Mouse (Mus musculus) midbrain, embryonic 10.5 days (tissue): Measurements from ENCODE around the gene Dlg2. TPM values are rescaled to one million over a fixed set of nuclear protein-coding genes. Genes with fewer than 3 reads are reported as not detected.
A peak's percentile ranks its signal among the peaks of the same experiment; 100 is the strongest.

ENCODE experiments used
- DNase-seq: peaks from one replicate; pipeline ENCODE4 v3.0.0-alpha.2; 2017; ENCODE audit warnings: low spot score
- H3K27ac ChIP-seq: fragments of 300-500 bp; sonication (generic); replicated peaks from 2 replicates; pipeline ENCODE4 v1.5.1; 2016; ENCODE audit warnings: mild to moderate bottlenecking
- H3K27me3 ChIP-seq: fragments of 300-500 bp; sonication (generic); 2 replicates; pipeline ENCODE4 v1.6.1; 2016; ENCODE audit warnings: low read depth, mild to moderate bottlenecking; ENCODE audit not compliant: poor library complexity, severe bottlenecking
- H3K36me3 ChIP-seq: fragments of 300-500 bp; sonication (generic); 2 replicates; pipeline ENCODE4 v1.6.1; 2016; ENCODE audit warnings: mild to moderate bottlenecking, moderate library complexity
- H3K4me1 ChIP-seq: fragments of 300-500 bp; sonication (generic); 2 replicates; pipeline ENCODE4 v1.6.1; 2016
- H3K4me3 ChIP-seq: fragments of 300-500 bp; sonication (generic); 2 replicates; pipeline ENCODE4 v1.5.1; 2016; ENCODE audit warnings: mild to moderate bottlenecking, moderate library complexity
- H3K9me3 ChIP-seq: fragments of 300-500 bp; sonication (generic); replicated peaks from 2 replicates; pipeline ENCODE4 v1.6.1; 2016; ENCODE audit warnings: mild to moderate bottlenecking
- WGBS: fragments of 180-500 bp; shearing (Covaris S2); methylation state at CpG from one replicate; pipeline ENCODE4 v1.1.7; 2016; 5-methylcytosine and 5-hydroxymethylcytosine counted together
- polyA plus RNA-seq: library from polyadenylated mRNA; unstranded; fragments of >200 nt; fragmentation: Nextera tagmentation; extraction: Ambion mirVana; gene quantifications from 2 replicates; pipeline ENCODE4 v1.2.1, GENCODE M21; 2016

Dlg2 gene
- polyA plus RNA-seq, 1 experiment from 2014 or later = 1.1 TPM

DNA sequence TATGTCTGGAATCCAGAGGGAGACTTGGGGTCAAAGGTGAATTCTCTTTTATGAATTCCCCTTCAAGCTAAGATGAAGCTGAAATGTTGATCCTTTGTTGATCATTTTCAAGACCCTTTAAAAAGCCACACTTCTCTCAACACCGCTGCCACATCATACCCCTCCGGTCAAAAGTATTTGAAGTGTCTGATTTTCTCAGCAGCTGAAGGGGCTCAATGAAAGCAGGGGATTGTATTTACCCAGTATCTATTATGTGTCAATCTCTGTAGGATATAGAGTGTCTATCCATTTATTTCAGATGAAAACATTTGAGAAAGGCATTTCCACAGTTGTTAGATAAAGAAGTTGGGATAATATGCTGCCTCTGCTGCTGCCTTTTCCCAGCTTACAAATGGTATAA is 1459.7 kb downstream of the Dlg2 start:
- Histone ChIP-seq H3K4me1 (peaks cover 14% of the 10 kb centered on the region), H3K9me3 (no peaks in the 10 kb centered on the region), H3K27ac (no peak overlapping the region), H3K4me3 (no peak overlapping the region), H3K36me3 (no peaks in the 10 kb centered on the region), H3K27me3 (no peaks in the 10 kb centered on the region)
- 39% methylated on average over 2 of the region's 2 CpGs for WGBS
- no peak for DNase-seq

GRCm38 (mm10) chr7:91943224-91943623 is 1466.8 kb downstream of the Dlg2 start:
- Histone ChIP-seq H3K9me3 (no peaks in the 10 kb centered on the region), H3K36me3 (no peaks in the 10 kb centered on the region), H3K27me3 (no peaks in the 10 kb centered on the region), H3K4me3 (no peak overlapping the region), H3K27ac (no peak overlapping the region), H3K4me1 (no peaks in the 10 kb centered on the region)
- no peak for DNase-seq
- WGBS = 70% methylated on average over 1 of the region's 1 CpGs

DNA sequence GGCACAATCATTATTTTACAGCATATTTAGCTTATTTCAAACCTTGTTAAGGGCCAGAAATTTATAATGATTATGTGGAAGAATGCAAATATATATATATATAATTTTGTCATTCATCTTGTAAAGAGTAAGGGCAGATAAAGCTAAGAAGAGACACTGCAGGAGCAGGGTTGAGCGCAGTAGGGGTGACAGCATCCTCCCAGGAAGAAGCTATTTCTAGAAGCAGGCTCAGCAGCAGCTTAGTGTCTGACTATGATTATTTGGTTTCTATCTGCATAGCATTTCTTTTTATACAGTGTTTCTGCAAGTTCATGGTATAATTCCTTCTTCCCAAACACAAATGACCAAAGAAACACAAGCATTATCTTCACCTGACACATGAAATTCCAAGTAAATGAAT is 1479.1 kb downstream of the Dlg2 start:
- no peak for DNase-seq
- no peaks in the 10 kb centered on the region for H3K36me3 ChIP-seq
- no peak overlapping the region for H3K27ac ChIP-seq
- 94% methylated on average over 1 of the region's 1 CpGs for WGBS
- H3K27me3 ChIP-seq = no peaks in the 10 kb centered on the region
- no peaks in the 10 kb centered on the region for H3K9me3 ChIP-seq
- H3K4me3 ChIP-seq = no peak overlapping the region
- H3K4me1 ChIP-seq = no peaks in the 10 kb centered on the region

GRCm38 (mm10) chr7:91962956-91963355 is 1486.5 kb downstream of the Dlg2 start:
- Histone ChIP-seq H3K9me3 (no peaks in the 10 kb centered on the region), H3K4me1 (no peaks in the 10 kb centered on the region), H3K4me3 (no peak overlapping the region), H3K36me3 (no peaks in the 10 kb centered on the region), H3K27me3 (no peaks in the 10 kb centered on the region), H3K27ac (no peak overlapping the region)
- no peak for DNase-seq
- WGBS = 80% methylated on average over 2 of the region's 2 CpGs

GRCm38 (mm10) chr7:91972970-91973369 is 1496.5 kb downstream of the Dlg2 start:
- no peak overlapping the region for H3K4me3 ChIP-seq
- 78% methylated on average over 1 of the region's 1 CpGs for WGBS
- H3K4me1 ChIP-seq = no peaks in the 10 kb centered on the region
- H3K9me3 ChIP-seq = no peaks in the 10 kb centered on the region
- no peak for DNase-seq
- no peaks in the 10 kb centered on the region for H3K27me3 ChIP-seq
- H3K27ac ChIP-seq = no peak overlapping the region
- no peaks in the 10 kb centered on the region for H3K36me3 ChIP-seq

- H3K36me3 ChIP-seq = no peaks in the 10 kb centered on the region
- no peaks in the 10 kb centered on the region for H3K27me3 ChIP-seq
- H3K27ac ChIP-seq = no peak overlapping the region
- H3K4me1 ChIP-seq = no peaks in the 10 kb centered on the region
- 90% methylated on average over 5 of the region's 5 CpGs for WGBS
- H3K9me3 ChIP-seq = no peaks in the 10 kb centered on the region
- H3K4me3 ChIP-seq = no peak overlapping the region
- no peak for DNase-seq
These were observed 1527.4 kb downstream of the Dlg2 start for GRCm38 (mm10) chr7:92003769-92004455.

DNA sequence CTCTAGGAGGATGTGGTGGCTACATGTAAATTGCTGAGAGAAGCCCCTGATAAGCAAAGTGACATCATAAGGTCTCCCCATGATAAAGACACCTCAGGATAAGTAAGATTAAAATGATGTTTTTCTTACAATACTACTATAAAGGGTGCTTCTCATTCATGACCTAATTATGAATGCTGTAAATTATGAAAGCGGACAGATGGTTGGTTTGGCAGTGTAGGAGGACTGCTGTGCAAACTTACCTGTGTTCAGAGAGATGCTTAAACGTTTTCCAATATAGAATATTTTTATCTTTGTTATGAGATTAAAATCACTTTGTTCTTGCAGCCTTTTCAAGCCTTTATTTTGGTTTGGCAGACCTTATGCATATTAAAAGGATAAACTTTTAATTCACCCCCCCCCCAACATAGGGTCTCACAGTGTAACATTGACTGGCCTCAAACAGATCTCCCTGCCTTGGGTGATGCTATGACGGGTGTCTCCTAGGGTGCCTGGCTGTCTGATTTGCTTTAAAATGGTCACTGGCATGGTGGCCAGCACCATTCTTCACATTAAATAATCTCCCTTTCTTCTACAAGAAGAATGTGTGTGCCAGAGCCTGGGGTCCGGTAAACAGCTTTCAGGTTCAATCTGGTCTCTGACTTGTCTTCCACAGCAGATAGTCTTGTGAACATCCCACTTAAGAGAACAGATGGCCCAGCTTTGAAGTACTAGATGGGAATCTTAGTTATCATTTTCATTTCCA is 1529.4 kb downstream of the Dlg2 start:
- H3K36me3 ChIP-seq = no peaks in the 10 kb centered on the region
- no peaks in the 10 kb centered on the region for H3K9me3 ChIP-seq
- DNase-seq = no peak
- no peaks in the 10 kb centered on the region for H3K27me3 ChIP-seq
- no peaks in the 10 kb centered on the region for H3K4me1 ChIP-seq
- no peak overlapping the region for H3K27ac ChIP-seq
- H3K4me3 ChIP-seq = no peak overlapping the region
- 81% methylated on average over 4 of the region's 4 CpGs for WGBS

DNA sequence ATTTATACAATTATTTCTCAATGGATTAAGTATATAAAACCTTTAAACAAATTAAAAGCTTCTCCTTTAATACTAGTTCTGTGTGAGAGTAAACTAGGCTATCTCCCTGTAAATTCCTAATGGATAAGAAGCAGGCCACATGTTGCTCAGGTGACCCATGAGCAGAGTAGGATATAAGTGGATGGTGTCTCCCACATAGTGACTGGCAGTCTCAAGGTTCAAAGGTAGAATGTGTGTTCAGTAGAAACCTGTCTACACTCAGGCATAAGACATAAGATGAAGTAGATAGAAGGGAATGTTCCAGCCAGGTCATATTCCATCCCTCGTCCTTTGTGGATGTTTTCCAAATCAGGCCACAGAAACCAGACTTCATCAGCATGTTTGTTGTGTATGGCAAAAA is 1532.2 kb downstream of the Dlg2 start:
- no peaks in the 10 kb centered on the region for H3K27me3 ChIP-seq
- H3K4me3 ChIP-seq = no peak overlapping the region
- H3K36me3 ChIP-seq = no peaks in the 10 kb centered on the region
- no peak overlapping the region for H3K27ac ChIP-seq
- H3K9me3 ChIP-seq = no peaks in the 10 kb centered on the region
- no peaks in the 10 kb centered on the region for H3K4me1 ChIP-seq
- no peak for DNase-seq
- WGBS = 93% methylated on average over 1 of the region's 1 CpGs

GRCm38 (mm10) chr7:92024928-92025327 is 1548.5 kb downstream of the Dlg2 start:
- Histone ChIP-seq H3K9me3 (no peaks in the 10 kb centered on the region), H3K27ac (no peak overlapping the region), H3K4me1 (no peaks in the 10 kb centered on the region), H3K36me3 (no peaks in the 10 kb centered on the region), H3K4me3 (no peak overlapping the region), H3K27me3 (no peaks in the 10 kb centered on the region)
- no peak for DNase-seq
- 81% methylated on average over 1 of the region's 1 CpGs for WGBS

GRCm38 (mm10) chr7:92025465-92026056 is 1549.1 kb downstream of the Dlg2 start:
- H3K9me3 ChIP-seq = no peaks in the 10 kb centered on the region
- DNase-seq = no peak
- H3K27ac ChIP-seq = no peak overlapping the region
- WGBS = 79% methylated on average over 2 of the region's 2 CpGs
- no peaks in the 10 kb centered on the region for H3K27me3 ChIP-seq
- H3K36me3 ChIP-seq = no peaks in the 10 kb centered on the region
- no peaks in the 10 kb centered on the region for H3K4me1 ChIP-seq
- H3K4me3 ChIP-seq = no peak overlapping the region

DNA sequence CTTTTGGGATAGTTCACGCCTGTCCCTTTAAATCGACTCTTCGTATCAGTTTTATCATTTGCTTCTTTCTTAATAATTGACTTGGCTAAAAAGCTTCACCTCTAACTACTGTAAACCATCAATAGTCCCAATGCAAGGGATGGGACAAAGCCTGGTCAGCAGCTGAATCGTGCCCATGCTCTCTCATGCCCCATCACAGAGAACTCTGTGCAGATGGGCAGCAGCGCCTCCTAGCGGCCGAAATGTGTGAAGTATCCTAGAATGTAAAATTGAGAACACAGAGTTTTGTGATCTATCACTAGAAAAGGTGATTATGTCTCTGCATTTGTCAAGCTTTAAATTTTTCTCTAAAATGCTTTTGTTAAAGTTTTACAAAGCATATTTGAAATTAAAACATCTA is 1550.6 kb downstream of the Dlg2 start:
- Histone ChIP-seq H3K9me3 (no peaks in the 10 kb centered on the region), H3K4me3 (no peak overlapping the region), H3K27ac (no peak overlapping the region), H3K27me3 (no peaks in the 10 kb centered on the region), H3K36me3 (no peaks in the 10 kb centered on the region), H3K4me1 (no peaks in the 10 kb centered on the region)
- DNase-seq = peak; percentile 74
- 40% methylated on average over 7 of the region's 7 CpGs for WGBS

GRCm38 (mm10) chr7:92034256-92034655 is 1557.8 kb downstream of the Dlg2 start:
- no peaks in the 10 kb centered on the region for H3K36me3 ChIP-seq
- H3K4me3 ChIP-seq = no peak overlapping the region
- H3K27me3 ChIP-seq = no peaks in the 10 kb centered on the region
- no peaks in the 10 kb centered on the region for H3K4me1 ChIP-seq
- 95% methylated on average over 2 of the region's 2 CpGs for WGBS
- H3K27ac ChIP-seq = no peak overlapping the region
- H3K9me3 ChIP-seq = no peaks in the 10 kb centered on the region
- no peak for DNase-seq

DNA sequence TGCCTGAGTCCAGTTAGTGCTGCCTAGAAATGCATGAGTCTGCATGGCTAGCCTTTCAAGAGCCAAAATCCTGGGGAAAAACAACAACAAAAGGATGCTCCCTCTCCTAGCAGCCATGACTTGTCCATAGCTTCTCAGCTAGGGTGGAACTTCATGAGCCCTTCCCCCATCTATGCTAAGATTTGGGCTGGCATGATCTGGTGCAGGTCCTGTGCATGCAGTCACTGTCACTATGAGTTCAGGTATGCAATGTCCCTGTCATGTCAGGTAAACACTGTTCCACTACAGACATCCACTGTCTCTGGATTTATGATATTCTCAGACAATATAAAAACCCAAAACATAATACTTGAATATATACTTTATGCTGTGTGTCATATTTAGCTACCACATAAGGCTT is 1563.7 kb downstream of the Dlg2 start:
- H3K9me3 ChIP-seq = no peaks in the 10 kb centered on the region
- no peaks in the 10 kb centered on the region for H3K27me3 ChIP-seq
- H3K27ac ChIP-seq = no peak overlapping the region
- H3K36me3 ChIP-seq = no peaks in the 10 kb centered on the region
- H3K4me1 ChIP-seq = no peaks in the 10 kb centered on the region
- no peak for DNase-seq
- H3K4me3 ChIP-seq = no peak overlapping the region
